Mouse (Mus musculus): ENCODE measurements around the gene Sema4a. TPM values are rescaled to one million over a fixed set of nuclear protein-coding genes. Genes with fewer than 3 reads are reported as not detected.
A peak's percentile ranks its signal among the peaks of the same experiment; 100 is the strongest.

Sema4a gene
- total and polyA plus RNA-seq, 2 experiments from 2014 or later = 0.93 to 2.1 TPM

- 41% methylated on average over 8 of the region's 8 CpGs for WGBS
- Histone ChIP-seq H3K9me3 (replicated peaks; ENCODE audit: control insufficient read depth, low read length) (no peaks in the 10 kb centered on the region), H3K36me3 (replicated peaks; ENCODE audit: control insufficient read depth, insufficient read depth, low read length) (no peaks in the 10 kb centered on the region), H3K4me1 (ENCODE audit: control insufficient read depth, insufficient read depth) (no peaks in the 10 kb centered on the region), H3K4me2 (ENCODE audit: low read depth, low read length) (no peak overlapping the region), H3K27me3 (ENCODE audit: control insufficient read depth, insufficient read depth, low read length) (peaks cover 10% of the 10 kb centered on the region), H3K9ac (replicated peaks; ENCODE audit: low read depth, low read length) (no peak overlapping the region), H3K27ac (ENCODE audit: low read depth) (no peak overlapping the region), H3K4me3 (ENCODE audit: low read depth, low read length) (no peak overlapping the region)
- ATAC-seq (ENCODE audit: insufficient read depth, low read depth) (no peak), DNase-seq (ENCODE audit: low spot score) (no peak)
- TF ChIP-seq CTCF (IDR thresholded peaks at IDR 0.05; ENCODE audit: low read depth) (no peak), EP300 (IDR thresholded peaks at IDR 0.05; ENCODE audit: low read depth) (no peak)
Observed at GRCm38 (mm10) chr3:88453369-88453768, 7.6 kb downstream of the Sema4a start.

- Histone ChIP-seq H3K27me3 (ENCODE audit: control insufficient read depth, insufficient read depth, low read length) (peaks cover 10% of the 10 kb centered on the region), H3K36me3 (replicated peaks; ENCODE audit: control insufficient read depth, insufficient read depth, low read length) (no peaks in the 10 kb centered on the region), H3K4me3 (ENCODE audit: low read depth, low read length) (no peak overlapping the region), H3K4me2 (ENCODE audit: low read depth, low read length) (no peak overlapping the region), H3K9me3 (replicated peaks; ENCODE audit: control insufficient read depth, low read length) (no peaks in the 10 kb centered on the region), H3K9ac (replicated peaks; ENCODE audit: low read depth, low read length) (no peak overlapping the region), H3K27ac (ENCODE audit: low read depth) (no peak overlapping the region), H3K4me1 (ENCODE audit: control insufficient read depth, insufficient read depth) (no peaks in the 10 kb centered on the region)
- no peak for DNase-seq (ENCODE audit: low spot score)
- no peak for TF ChIP-seq EP300 (IDR thresholded peaks at IDR 0.05; ENCODE audit: low read depth)
- TF ChIP-seq CTCF (IDR thresholded peaks at IDR 0.05; ENCODE audit: low read depth) = no peak
- ATAC-seq (ENCODE audit: insufficient read depth, low read depth) = no peak
- 81% methylated on average over 6 of the region's 6 CpGs for WGBS
Observed at GRCm38 (mm10) chr3:88452716-88453115, 8.3 kb downstream of the Sema4a start.

- WGBS = 59% methylated on average over 5 of the region's 5 CpGs
- Histone ChIP-seq H3K9me3 (replicated peaks; ENCODE audit: control insufficient read depth, low read length) (no peaks in the 10 kb centered on the region), H3K4me3 (ENCODE audit: low read depth, low read length) (no peak overlapping the region), H3K27ac (ENCODE audit: low read depth) (no peak overlapping the region), H3K4me1 (ENCODE audit: control insufficient read depth, insufficient read depth) (no peaks in the 10 kb centered on the region), H3K9ac (replicated peaks; ENCODE audit: low read depth, low read length) (no peak overlapping the region), H3K4me2 (ENCODE audit: low read depth, low read length) (no peak overlapping the region), H3K27me3 (ENCODE audit: control insufficient read depth, insufficient read depth, low read length) (peaks cover 10% of the 10 kb centered on the region), H3K36me3 (replicated peaks; ENCODE audit: control insufficient read depth, insufficient read depth, low read length) (no peaks in the 10 kb centered on the region)
- TF ChIP-seq EP300 (IDR thresholded peaks at IDR 0.05; ENCODE audit: low read depth) (no peak), CTCF (IDR thresholded peaks at IDR 0.05; ENCODE audit: low read depth) (no peak)
- no peak for DNase-seq (ENCODE audit: low spot score)
- no peak for ATAC-seq (ENCODE audit: insufficient read depth, low read depth)
Observed at GRCm38 (mm10) chr3:88452246-88452645, 8.7 kb downstream of the Sema4a start.

GRCm38 (mm10) chr3:88450379-88451131 is 10.4 kb downstream of the Sema4a start:
- Histone ChIP-seq H3K4me3 (ENCODE audit: low read depth, low read length) (no peak overlapping the region), H3K36me3 (replicated peaks; ENCODE audit: control insufficient read depth, insufficient read depth, low read length) (no peaks in the 10 kb centered on the region), H3K9ac (replicated peaks; ENCODE audit: low read depth, low read length) (no peak overlapping the region), H3K27ac (ENCODE audit: low read depth) (no peak overlapping the region), H3K9me3 (replicated peaks; ENCODE audit: control insufficient read depth, low read length) (no peaks in the 10 kb centered on the region), H3K27me3 (ENCODE audit: control insufficient read depth, insufficient read depth, low read length) (peaks cover 10% of the 10 kb centered on the region), H3K4me2 (ENCODE audit: low read depth, low read length) (no peak overlapping the region), H3K4me1 (ENCODE audit: control insufficient read depth, insufficient read depth) (0 out of 2 replicates have a peak, but pooled peaks cover 6% of the 10 kb centered on the region)
- DNase-seq (ENCODE audit: low spot score) (no peak), ATAC-seq (ENCODE audit: insufficient read depth, low read depth) (no peak)
- no peak for TF ChIP-seq EP300 (IDR thresholded peaks at IDR 0.05; ENCODE audit: low read depth)
- TF ChIP-seq CTCF (IDR thresholded peaks at IDR 0.05; ENCODE audit: low read depth) = no peak
- 61% methylated on average over 12 of the region's 12 CpGs for WGBS

GRCm38 (mm10) chr3:88449395-88450023 is 11.5 kb downstream of the Sema4a start:
- no peak overlapping the region for H3K27ac ChIP-seq (ENCODE audit: low read depth)
- peaks cover 10% of the 10 kb centered on the region for H3K27me3 ChIP-seq (ENCODE audit: control insufficient read depth, insufficient read depth, low read length)
- ATAC-seq (ENCODE audit: insufficient read depth, low read depth) (peak; percentile 47; the same call in 1 of the 2 replicates), DNase-seq (ENCODE audit: low spot score) (no peak)
- TF ChIP-seq EP300 (IDR thresholded peaks at IDR 0.05; ENCODE audit: low read depth) (no peak), CTCF (IDR thresholded peaks at IDR 0.05; ENCODE audit: low read depth) (no peak)
- WGBS = 12% methylated on average over 21 of the region's 21 CpGs
- H3K4me3 ChIP-seq (ENCODE audit: low read depth, low read length) = 0 out of 2 replicates have a peak overlapping the region, but pooled peaks have one; percentile 13
- H3K36me3 ChIP-seq (replicated peaks; ENCODE audit: control insufficient read depth, insufficient read depth, low read length) = no peaks in the 10 kb centered on the region
- H3K9ac ChIP-seq (replicated peaks; ENCODE audit: low read depth, low read length) = 0 out of 2 replicates have a peak overlapping the region, but pooled peaks have one; percentile 9
- H3K9me3 ChIP-seq (replicated peaks; ENCODE audit: control insufficient read depth, low read length) = no peaks in the 10 kb centered on the region
- H3K4me2 ChIP-seq (ENCODE audit: low read depth, low read length) = peak overlapping the region; percentile 27
- H3K4me1 ChIP-seq (ENCODE audit: control insufficient read depth, insufficient read depth) = 0 out of 2 replicates have a peak, but pooled peaks cover 6% of the 10 kb centered on the region

Measured in heart, postnatal 0 days (tissue).